ENCODE assay signal across 8 mouse cellular contexts in the genomic region with DNA sequence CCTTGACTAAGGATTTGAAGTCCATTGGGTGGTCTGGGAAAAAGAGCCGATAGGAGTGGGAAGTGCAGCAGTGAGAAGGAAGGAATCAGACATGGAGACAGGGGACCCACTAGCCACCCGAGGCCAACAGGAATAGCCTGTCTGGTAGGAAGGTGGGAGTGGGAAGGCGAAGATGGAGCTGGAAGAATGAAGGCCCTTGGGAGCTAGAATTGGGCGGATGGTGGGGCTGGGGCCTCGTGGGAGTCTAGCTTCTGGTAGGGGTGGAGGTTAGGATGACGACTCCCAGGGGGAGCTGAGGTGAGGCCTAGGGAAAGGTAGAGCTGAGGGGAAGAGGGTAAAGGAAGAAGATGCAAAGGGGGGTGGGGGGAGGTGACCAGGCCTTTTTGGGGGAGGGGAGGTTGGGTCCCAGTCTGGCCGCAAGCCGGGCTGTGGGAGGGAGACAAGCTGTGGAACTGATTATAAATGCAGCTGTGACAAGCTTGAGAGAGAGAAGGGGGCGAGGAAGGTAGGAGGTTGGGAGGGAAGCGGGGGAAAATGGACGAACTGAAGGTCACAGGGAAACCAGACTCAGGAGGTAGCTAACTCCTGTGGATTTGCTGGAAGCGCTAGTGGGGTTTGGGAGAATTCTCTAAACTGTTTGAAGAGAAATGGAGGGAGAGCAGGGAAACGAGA. TPM values are rescaled to one million over a fixed set of nuclear protein-coding genes. Genes with fewer than 3 reads are reported as not detected.
DNase-seq lines count a peak whose midpoint lies in the region; ATAC-seq lines count a peak whose summit lies in the region.

No protein-coding gene starts in this region.

- H3K4me1 ChIP-seq in kidney, embryonic 14.5 days (ENCODE audit: control insufficient read depth, insufficient read depth, low read length), result peaks cover 49% of the 10 kb centered on the region
- peaks cover 93% of the 10 kb centered on the region for H3K4me1 ChIP-seq in hindbrain, embryonic 10.5 days (replicated peaks)
- peaks cover 75% of the 10 kb centered on the region for H3K4me1 ChIP-seq in midbrain, embryonic 12.5 days

- 20% methylated on average over 13 of the region's 13 CpGs for WGBS in kidney, embryonic 14.5 days
- 23% methylated on average over 13 of the region's 13 CpGs for WGBS in hindbrain, embryonic 10.5 days
- 23% methylated on average over 13 of the region's 13 CpGs for WGBS in midbrain, embryonic 12.5 days

- peak overlapping the region; percentile 45 for H3K4me3 ChIP-seq in kidney, embryonic 14.5 days (ENCODE audit: low read length)
- peak overlapping the region; percentile 56 for H3K4me3 ChIP-seq in hindbrain, embryonic 10.5 days
- H3K4me3 ChIP-seq in midbrain, embryonic 12.5 days, result peak overlapping the region; percentile 40

- ATAC-seq in kidney, embryonic 14.5 days (ENCODE audit: low FRiP score, low TSS enrichment), result no peak
- no peak for ATAC-seq in midbrain, embryonic 12.5 days (ENCODE audit: low FRiP score, low read depth)
- no peak for ATAC-seq in CD4-positive, CD25-positive, alpha-beta regulatory T cell, adult 4 months
- ATAC-seq in erythroid progenitor cell, adult 5-6 weeks (replicated peaks; ENCODE audit: low FRiP score, poor library complexity, severe bottlenecking), result no peak

- peak overlapping the region; percentile 66 for H3K4me2 ChIP-seq in kidney, embryonic 14.5 days (replicated peaks; ENCODE audit: low read depth, low read length)
- H3K4me2 ChIP-seq in midbrain, embryonic 12.5 days (replicated peaks), result peak overlapping the region; percentile 74

- H3K27me3 ChIP-seq in kidney, embryonic 14.5 days (ENCODE audit: control insufficient read depth, insufficient read depth, low read length), result no peaks in the 10 kb centered on the region
- H3K27me3 ChIP-seq in hindbrain, embryonic 10.5 days (ENCODE audit: insufficient read depth, poor library complexity, severe bottlenecking), result 0 out of 2 replicates have a peak, but pooled peaks cover 5% of the 10 kb centered on the region
- no peaks in the 10 kb centered on the region for H3K27me3 ChIP-seq in midbrain, embryonic 12.5 days

- H3K36me3 ChIP-seq in kidney, embryonic 14.5 days (ENCODE audit: control insufficient read depth, insufficient read depth, low read length), result no peaks in the 10 kb centered on the region
- H3K36me3 ChIP-seq in hindbrain, embryonic 10.5 days, result peaks cover 13% of the 10 kb centered on the region; the same call in 1 of the 2 replicates
- H3K36me3 ChIP-seq in midbrain, embryonic 12.5 days, result no peaks in the 10 kb centered on the region

- no peak for DNase-seq in kidney, postnatal 14 days
- DNase-seq in embryo, embryonic 11 days, result peak; percentile 42
- DNase-seq in hindbrain, embryonic 10.5 days (ENCODE audit: low spot score), result no peak
- DNase-seq in lung, postnatal 25 days (ENCODE audit: low spot score), result no peak

- H3K9ac ChIP-seq in kidney, embryonic 14.5 days (ENCODE audit: low read depth, low read length), result peak overlapping the region; percentile 65
- H3K9ac ChIP-seq in midbrain, embryonic 12.5 days (replicated peaks), result peak overlapping the region; percentile 72

- H3K27ac ChIP-seq in kidney, embryonic 14.5 days (ENCODE audit: low read depth, low read length), result peak overlapping the region; percentile 66
- H3K27ac ChIP-seq in hindbrain, embryonic 10.5 days, result peak overlapping the region; percentile 87
- peak overlapping the region; percentile 71 for H3K27ac ChIP-seq in midbrain, embryonic 12.5 days (replicated peaks)

- H3K9me3 ChIP-seq in kidney, embryonic 14.5 days (ENCODE audit: control insufficient read depth, low read length), result no peaks in the 10 kb centered on the region
- no peaks in the 10 kb centered on the region for H3K9me3 ChIP-seq in hindbrain, embryonic 10.5 days
- H3K9me3 ChIP-seq in midbrain, embryonic 12.5 days, result no peaks in the 10 kb centered on the region

RNA-seq across cellular contexts. Expression of gene Syngap1, which starts 4.9 kb away (rescaled TPM):
- 2.6 and 3.5 TPM in 2 replicates for polyA plus RNA-seq in kidney, embryonic 14.5 days (2014; fragmentation: Nextera tagmentation; extraction: Ambion mirVana)
- polyA plus RNA-seq in hindbrain, embryonic 10.5 days (2016; fragmentation: Nextera tagmentation; extraction: Ambion mirVana), result 2.0 TPM in 2 replicates
- polyA plus RNA-seq in midbrain, embryonic 12.5 days (2016; fragmentation: Nextera tagmentation; extraction: Ambion mirVana), result 3.3 and 3.6 TPM in 2 replicates
- not detected for polyA plus RNA-seq in CD4-positive, CD25-positive, alpha-beta regulatory T cell, adult 4 months (2017; shearing (Covaris generic))
- 3.8 and 4.3 TPM in 2 replicates for total RNA-seq in erythroid progenitor cell, adult 5-6 weeks (2015; ENCODE audit: low replicate concordance)
- 11.7 and 14.4 TPM in 2 replicates for total RNA-seq in erythroid progenitor cell, adult 5-6 weeks (2017; ENCODE audit: low replicate concordance)

RNA-seq across cellular contexts. Expression of gene Cuta, which starts 6.6 kb away (rescaled TPM):
- polyA plus RNA-seq in kidney, embryonic 14.5 days (2014; fragmentation: Nextera tagmentation; extraction: Ambion mirVana), result 164 and 182 TPM in 2 replicates
- polyA plus RNA-seq in hindbrain, embryonic 10.5 days (2016; fragmentation: Nextera tagmentation; extraction: Ambion mirVana), result 186 and 189 TPM in 2 replicates
- 156 and 159 TPM in 2 replicates for polyA plus RNA-seq in midbrain, embryonic 12.5 days (2016; fragmentation: Nextera tagmentation; extraction: Ambion mirVana)
- 100 to 1,000 TPM; 153 to 166 TPM for polyA plus RNA-seq in CD4-positive, CD25-positive, alpha-beta regulatory T cell, adult 4 months (2017; shearing (Covaris generic))
- 54.9 and 88.3 TPM in 2 replicates for total RNA-seq in erythroid progenitor cell, adult 5-6 weeks (2015; ENCODE audit: low replicate concordance)
- total RNA-seq in erythroid progenitor cell, adult 5-6 weeks (2017; ENCODE audit: low replicate concordance), result 8.2 and 9.3 TPM in 2 replicates

RNA-seq across cellular contexts. Expression of gene Phf1, which starts 13.1 kb away (rescaled TPM):
- 6.0 TPM in 2 replicates for polyA plus RNA-seq in kidney, embryonic 14.5 days (2014; fragmentation: Nextera tagmentation; extraction: Ambion mirVana)
- 4.5 and 8.2 TPM in 2 replicates for polyA plus RNA-seq in hindbrain, embryonic 10.5 days (2016; fragmentation: Nextera tagmentation; extraction: Ambion mirVana)
- 11.6 and 11.9 TPM in 2 replicates for polyA plus RNA-seq in midbrain, embryonic 12.5 days (2016; fragmentation: Nextera tagmentation; extraction: Ambion mirVana)
- polyA plus RNA-seq in CD4-positive, CD25-positive, alpha-beta regulatory T cell, adult 4 months (2017; shearing (Covaris generic)), result 10 to 100 TPM; 11.1 to 12.1 TPM
- total RNA-seq in erythroid progenitor cell, adult 5-6 weeks (2015; ENCODE audit: low replicate concordance), result 23.1 and 29.6 TPM in 2 replicates
- 19.4 and 34.5 TPM in 2 replicates for total RNA-seq in erythroid progenitor cell, adult 5-6 weeks (2017; ENCODE audit: low replicate concordance)

RNA-seq across cellular contexts. Expression of gene Zbtb9, which starts 27.0 kb away (rescaled TPM):
- polyA plus RNA-seq in kidney, embryonic 14.5 days (2014; fragmentation: Nextera tagmentation; extraction: Ambion mirVana), result 6.3 and 12.8 TPM in 2 replicates
- polyA plus RNA-seq in hindbrain, embryonic 10.5 days (2016; fragmentation: Nextera tagmentation; extraction: Ambion mirVana), result 16.5 and 19.9 TPM in 2 replicates
- polyA plus RNA-seq in midbrain, embryonic 12.5 days (2016; fragmentation: Nextera tagmentation; extraction: Ambion mirVana), result 18.5 and 19.9 TPM in 2 replicates
- polyA plus RNA-seq in CD4-positive, CD25-positive, alpha-beta regulatory T cell, adult 4 months (2017; shearing (Covaris generic)), result 10 to 100 TPM; 11.5 to 15.6 TPM
- 1.4 TPM in 1 of 2 replicates, not detected in the other for total RNA-seq in erythroid progenitor cell, adult 5-6 weeks (2015; ENCODE audit: low replicate concordance)
- 7.1 and 8.1 TPM in 2 replicates for total RNA-seq in erythroid progenitor cell, adult 5-6 weeks (2017; ENCODE audit: low replicate concordance)

RNA-seq across cellular contexts. Expression of gene Kifc5b, which starts 29.1 kb away (rescaled TPM):
- polyA plus RNA-seq in kidney, embryonic 14.5 days (2014; fragmentation: Nextera tagmentation; extraction: Ambion mirVana), result 6.9 and 11.2 TPM in 2 replicates
- 9.2 and 12.0 TPM in 2 replicates for polyA plus RNA-seq in hindbrain, embryonic 10.5 days (2016; fragmentation: Nextera tagmentation; extraction: Ambion mirVana)
- 6.3 and 9.1 TPM in 2 replicates for polyA plus RNA-seq in midbrain, embryonic 12.5 days (2016; fragmentation: Nextera tagmentation; extraction: Ambion mirVana)
- 1 to 10 TPM; 1.4 to 3.3 TPM for polyA plus RNA-seq in CD4-positive, CD25-positive, alpha-beta regulatory T cell, adult 4 months (2017; shearing (Covaris generic))
- total RNA-seq in erythroid progenitor cell, adult 5-6 weeks (2015; ENCODE audit: low replicate concordance), result 34.8 and 41.4 TPM in 2 replicates
- total RNA-seq in erythroid progenitor cell, adult 5-6 weeks (2017; ENCODE audit: low replicate concordance), result 197 and 257 TPM in 2 replicates
